Mouse (Mus musculus) liver, embryonic 16.5 days (tissue): Measurements from ENCODE around the gene Lix1l. TPM values are rescaled to one million over a fixed set of nuclear protein-coding genes. Genes with fewer than 3 reads are reported as not detected.

Experiments
- ATAC-seq: fragments of 200-750 bp; cut with Nextera tagmentation; 2 replicates; pipeline ENCODE4 v1.8.0; 2017; ENCODE audit warnings: low read depth, mild to moderate bottlenecking, moderate number of reproducible peaks, moderate library complexity
- H3K27ac ChIP-seq: fragments of 300-500 bp; sonication (generic); 2 replicates; pipeline ENCODE4 v1.5.1; 2014; ENCODE audit warnings: mild to moderate bottlenecking, low read length
- H3K27me3 ChIP-seq: fragments of 300-500 bp; sonication (generic); 2 replicates; pipeline ENCODE4 v1.6.1; 2014; ENCODE audit warnings: low read depth, low read length, mixed read lengths; ENCODE audit not compliant: control insufficient read depth, insufficient read depth
- H3K36me3 ChIP-seq: fragments of 300-500 bp; sonication (generic); 2 replicates; pipeline ENCODE4 v1.6.1; 2014; ENCODE audit warnings: mild to moderate bottlenecking; ENCODE audit not compliant: control insufficient read depth, insufficient read depth
- H3K4me1 ChIP-seq: fragments of 300-500 bp; sonication (generic); 2 replicates; pipeline ENCODE4 v1.6.1; 2014; ENCODE audit warnings: low read depth, low read length, mixed read lengths; ENCODE audit not compliant: control insufficient read depth
- H3K4me2 ChIP-seq: fragments of 300-500 bp; sonication (generic); 2 replicates; pipeline ENCODE4 v1.6.1; 2014; ENCODE audit warnings: low read depth, low read length, mixed read lengths
- H3K4me3 ChIP-seq: fragments of 300-500 bp; sonication (generic); 2 replicates; pipeline ENCODE4 v1.5.1; 2014; ENCODE audit warnings: low read depth, mild to moderate bottlenecking, low read length
- H3K9ac ChIP-seq: fragments of 300-500 bp; sonication (generic); 2 replicates; pipeline ENCODE4 v1.6.1; 2014; ENCODE audit warnings: low read depth, low read length
- H3K9me3 ChIP-seq: fragments of 300-500 bp; sonication (generic); replicated peaks from 2 replicates; pipeline ENCODE4 v1.6.1; 2016; ENCODE audit warnings: low read length; ENCODE audit not compliant: control insufficient read depth
- WGBS: fragments of 180-500 bp; shearing (Covaris S2); extraction: QIAGEN DNeasy Blood & Tissue Kit; methylation state at CpG from one replicate; pipeline ENCODE4 v1.1.7; 2014; ENCODE audit not compliant: insufficient replicate concordance; 5-methylcytosine and 5-hydroxymethylcytosine counted together
- polyA plus RNA-seq: library from polyadenylated mRNA; unstranded; fragments of >200 nt; fragmentation: Nextera tagmentation; extraction: Ambion mirVana; gene quantifications from 2 replicates; pipeline ENCODE4 v1.2.1, GENCODE M21; 2015

The Lix1l gene
- polyA plus RNA-seq, 1 experiment from 2014 or later: 0.68 TPM

DNA sequence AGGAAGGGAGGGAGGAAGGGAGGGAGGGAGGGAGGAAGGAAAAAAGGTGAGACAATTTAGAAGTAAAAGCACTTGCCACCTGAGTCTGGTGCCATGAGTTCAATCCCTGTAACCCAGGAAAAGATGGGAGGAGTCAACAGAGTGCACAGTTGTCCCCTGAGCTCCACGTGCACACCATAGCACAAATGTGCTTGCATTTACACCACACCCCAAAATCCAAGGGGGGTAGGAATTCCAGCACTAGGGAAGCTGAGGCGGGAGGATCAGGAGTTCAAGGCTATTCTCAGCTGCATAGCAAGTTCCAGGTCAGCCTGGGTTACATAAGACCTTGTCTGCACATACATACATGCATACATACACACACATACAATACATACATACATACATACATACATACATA lies 29.6 kb upstream of the Lix1l start:
- Histone ChIP-seq H3K9ac (no peak overlapping the region), H3K36me3 (no peaks in the 10 kb centered on the region), H3K27me3 (no peaks in the 10 kb centered on the region), H3K27ac (no peak overlapping the region; the same call in 1 of the 2 replicates), H3K4me1 (peaks cover 29% of the 10 kb centered on the region), H3K9me3 (no peaks in the 10 kb centered on the region), H3K4me3 (no peak overlapping the region), H3K4me2 (no peak overlapping the region)
- ATAC-seq: no peak
- WGBS: 62% methylated on average over 2 of the region's 2 CpGs

- no peak for ATAC-seq
- Histone ChIP-seq H3K9me3 (no peaks in the 10 kb centered on the region), H3K9ac (no peak overlapping the region), H3K27ac (peak overlapping the region; percentile 49; the same call in 1 of the 2 replicates), H3K4me1 (peaks cover 32% of the 10 kb centered on the region), H3K4me2 (no peak overlapping the region), H3K36me3 (no peaks in the 10 kb centered on the region), H3K4me3 (no peak overlapping the region), H3K27me3 (no peaks in the 10 kb centered on the region)
- WGBS: 54% methylated on average over 16 of the region's 16 CpGs
Measured at GRCm38 (mm10) chr3:96571896-96572698, 28.9 kb upstream of the Lix1l start.

DNA sequence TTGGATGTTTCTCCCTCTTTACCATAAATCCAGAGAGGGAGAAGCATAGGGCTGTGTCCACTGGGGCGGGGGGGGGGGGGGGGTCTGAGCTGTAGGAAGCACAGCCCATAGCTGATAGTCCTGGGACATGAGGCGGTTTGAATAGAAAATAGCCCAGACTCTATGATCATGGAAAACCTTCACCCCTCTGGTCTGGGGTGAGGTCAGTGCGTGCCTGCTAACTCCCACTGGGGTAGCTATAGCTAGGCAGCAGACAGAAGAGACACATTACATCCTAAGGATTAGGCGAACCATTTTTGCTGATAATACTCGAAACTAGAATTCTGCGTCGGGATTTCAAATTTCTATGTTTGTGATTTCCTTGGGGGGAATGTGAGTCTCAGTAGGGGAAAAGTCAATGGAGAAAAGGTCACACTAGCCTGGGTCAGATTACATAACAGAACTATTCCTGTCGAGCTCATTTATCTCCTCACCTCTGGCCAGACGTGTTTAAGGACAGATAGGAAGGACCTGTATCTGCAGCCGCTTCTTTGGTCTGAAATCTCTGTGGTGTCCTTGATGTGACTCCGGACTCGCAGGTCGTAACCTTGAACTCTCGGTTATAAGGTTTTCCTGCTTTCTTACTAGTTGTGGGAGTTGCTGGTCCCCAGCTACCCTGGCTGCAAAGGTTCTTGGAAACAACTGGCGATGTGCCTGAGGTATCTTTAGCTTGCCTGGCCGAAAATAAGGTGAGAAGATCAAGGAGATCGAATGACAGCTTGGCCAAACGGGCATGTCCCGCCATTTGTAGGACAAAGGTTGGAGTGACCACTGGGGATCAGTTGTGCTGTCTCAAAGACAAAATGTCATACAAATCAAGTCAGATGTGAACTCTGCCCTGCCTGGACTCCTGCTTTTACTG lies 27.1 kb upstream of the Lix1l start:
- WGBS: 53% methylated on average over 19 of the region's 19 CpGs
- H3K36me3 ChIP-seq: no peaks in the 10 kb centered on the region
- H3K4me2 ChIP-seq: no peak overlapping the region
- H3K27me3 ChIP-seq: no peaks in the 10 kb centered on the region
- no peak overlapping the region for H3K4me3 ChIP-seq
- peaks cover 32% of the 10 kb centered on the region for H3K4me1 ChIP-seq
- no peak overlapping the region for H3K9ac ChIP-seq
- ATAC-seq: no peak
- H3K27ac ChIP-seq: no peak overlapping the region
- H3K9me3 ChIP-seq: no peaks in the 10 kb centered on the region

GRCm38 (mm10) chr3:96575272-96575984 lies 25.5 kb upstream of the Lix1l start:
- Histone ChIP-seq H3K27me3 (no peaks in the 10 kb centered on the region), H3K4me1 (peaks cover 36% of the 10 kb centered on the region), H3K4me2 (no peak overlapping the region; the same call in 1 of the 2 replicates), H3K9ac (no peak overlapping the region), H3K36me3 (no peaks in the 10 kb centered on the region), H3K27ac (peak overlapping the region; percentile 78; the same call in 1 of the 2 replicates), H3K4me3 (no peak overlapping the region), H3K9me3 (no peaks in the 10 kb centered on the region)
- 75% methylated on average over 8 of the region's 8 CpGs for WGBS
- ATAC-seq: no peak

- Histone ChIP-seq H3K36me3 (no peaks in the 10 kb centered on the region), H3K27me3 (no peaks in the 10 kb centered on the region), H3K9me3 (no peaks in the 10 kb centered on the region), H3K4me2 (peak overlapping the region; percentile 77), H3K4me3 (peak overlapping the region; percentile 50), H3K27ac (peak overlapping the region; percentile 78), H3K4me1 (peaks cover 38% of the 10 kb centered on the region), H3K9ac (peak overlapping the region; percentile 55)
- WGBS: 21% methylated on average over 14 of the region's 14 CpGs
- ATAC-seq: peak; percentile 17
Measured at GRCm38 (mm10) chr3:96576005-96576658, 24.8 kb upstream of the Lix1l start.

DNA sequence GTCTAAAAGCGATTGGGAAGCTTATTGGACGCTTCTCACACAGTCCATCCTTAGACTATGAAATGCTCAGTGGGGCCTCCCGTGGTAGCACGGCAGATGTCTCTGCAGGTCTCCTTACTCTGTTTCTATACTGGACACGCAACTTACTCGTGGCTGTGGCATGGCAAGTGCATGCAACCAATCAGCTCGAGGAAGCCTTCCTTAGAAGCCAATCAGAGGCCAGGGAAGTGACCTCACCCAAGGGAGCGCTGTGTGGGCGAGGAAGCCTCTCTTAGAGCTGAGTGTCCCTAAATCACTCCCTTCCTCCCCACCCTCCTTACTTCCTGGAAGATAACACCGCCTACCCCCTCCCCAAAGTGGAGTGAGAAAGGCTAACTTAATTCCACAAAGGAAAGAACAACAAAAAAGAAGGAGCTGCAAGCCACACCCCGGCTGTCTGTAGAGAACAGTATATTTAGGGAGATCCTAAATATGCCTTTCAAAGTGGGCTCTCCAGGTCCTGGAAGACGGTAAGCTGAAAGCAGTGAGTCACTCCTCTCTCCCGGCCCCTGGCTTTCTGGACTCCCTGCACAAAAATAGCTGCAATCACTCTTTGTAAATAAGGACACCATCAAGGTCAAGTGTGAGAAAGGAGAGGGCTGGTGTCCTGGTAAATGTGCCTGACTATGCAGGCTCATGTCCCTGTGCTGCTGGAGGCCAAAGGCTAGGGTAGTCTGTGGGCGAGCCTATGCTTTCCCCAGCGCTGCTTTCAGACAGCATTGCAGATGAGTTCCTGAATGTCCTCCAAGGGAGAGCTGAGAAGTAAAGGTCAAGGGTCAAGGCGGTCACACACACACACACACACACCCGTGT lies 24.0 kb upstream of the Lix1l start, which contains the start of gene Gm16253:
TSS of gene Gm16253 (plus strand) at position 295 of the 852 bp plus-strand sequence.
- H3K27ac ChIP-seq: peak within 1 kb of the TSS; percentile 78
- no peaks in the 10 kb centered on the region for H3K27me3 ChIP-seq
- WGBS: 14% methylated on average over 17 of the region's 17 CpGs
- no peaks in the 10 kb centered on the region for H3K36me3 ChIP-seq
- peak within 1 kb of the TSS; percentile 55 for H3K9ac ChIP-seq
- peak; percentile 89 for ATAC-seq
- no peaks in the 10 kb centered on the region for H3K9me3 ChIP-seq
- H3K4me2 ChIP-seq: peak within 1 kb of the TSS; percentile 77
- peaks cover 34% of the 10 kb centered on the region for H3K4me1 ChIP-seq
- peak within 1 kb of the TSS; percentile 50 for H3K4me3 ChIP-seq

DNA sequence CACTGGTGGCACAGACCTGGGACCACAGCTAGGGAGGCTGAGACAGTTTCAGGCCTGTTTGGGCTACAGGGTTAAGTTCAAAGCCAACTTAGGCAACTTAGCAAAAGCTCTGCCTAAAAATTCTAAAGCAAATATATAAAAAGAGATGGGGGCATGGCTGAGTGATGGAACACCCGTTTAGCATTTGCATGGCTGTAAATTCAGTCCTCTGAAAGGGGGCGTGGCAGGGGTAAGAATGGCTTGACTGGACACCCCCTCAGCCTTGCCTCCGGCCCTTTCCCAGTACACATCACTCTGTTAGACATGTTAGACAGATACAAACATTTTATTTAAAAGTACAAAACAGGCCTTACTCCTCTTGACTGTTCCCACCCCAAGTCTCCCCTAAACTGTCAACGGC lies 23.4 kb upstream of the Lix1l start:
- Histone ChIP-seq H3K4me3 (no peak overlapping the region), H3K4me1 (peaks cover 33% of the 10 kb centered on the region), H3K36me3 (no peaks in the 10 kb centered on the region), H3K27me3 (no peaks in the 10 kb centered on the region), H3K9me3 (no peaks in the 10 kb centered on the region), H3K27ac (peak overlapping the region; percentile 69; the same call in 1 of the 2 replicates), H3K4me2 (no peak overlapping the region), H3K9ac (no peak overlapping the region)
- ATAC-seq: no peak
- WGBS: 66% methylated on average over 4 of the region's 4 CpGs
